Mouse (Mus musculus) ES-Bruce4 (cell line): Measurements from ENCODE around the gene Stab2. TPM values are rescaled to one million over a fixed set of nuclear protein-coding genes. Genes with fewer than 3 reads are reported as not detected.

ENCODE experiments used
- H3K27ac ChIP-seq: 2 replicates; pipeline ENCODE4 v1.5.1; 2012; ENCODE audit warnings: low read length, inconsistent platforms; ENCODE audit not compliant: insufficient read depth
- H3K27me3 ChIP-seq: 2 replicates; pipeline ENCODE4 v1.6.1; 2012; ENCODE audit warnings: mild to moderate bottlenecking, low read length, inconsistent platforms; ENCODE audit not compliant: control insufficient read depth, poor library complexity, insufficient read depth, severe bottlenecking
- H3K36me3 ChIP-seq: 2 replicates; pipeline ENCODE4 v1.6.1; 2012; ENCODE audit warnings: inconsistent platforms, mild to moderate bottlenecking, low read length, moderate library complexity; ENCODE audit not compliant: control insufficient read depth, poor library complexity, insufficient read depth, severe bottlenecking
- H3K4me1 ChIP-seq: one replicate; pipeline ENCODE4 v1.8.1; 2011; ENCODE audit warnings: low read length; ENCODE audit not compliant: control insufficient read depth, insufficient read depth
- H3K4me3 ChIP-seq: 2 replicates; pipeline ENCODE4 v1.5.1; 2011; ENCODE audit warnings: low read depth, mild to moderate bottlenecking, low read length
- H3K9ac ChIP-seq: 2 replicates; pipeline ENCODE4 v1.6.1; 2012; ENCODE audit warnings: low read depth, mild to moderate bottlenecking, inconsistent platforms; ENCODE audit not compliant: poor library complexity, severe bottlenecking
- H3K9me3 ChIP-seq: replicated peaks from 2 replicates; pipeline ENCODE4 v1.6.1; 2012; ENCODE audit warnings: mild to moderate bottlenecking, low read length, inconsistent platforms; ENCODE audit not compliant: control insufficient read depth, poor library complexity, insufficient read depth, severe bottlenecking
- CTCF ChIP-seq: IDR thresholded peaks from one replicate; pipeline ENCODE4 v1.8.1; 2011; ENCODE audit warnings: low read depth, low read length
- EP300 ChIP-seq: IDR thresholded peaks from 2 replicates; pipeline ENCODE4 v1.6.1; 2011; ENCODE audit warnings: low read depth, low read length; ENCODE audit not compliant: insufficient read depth
- POLR2A ChIP-seq: IDR thresholded peaks from one replicate; pipeline ENCODE4 v1.8.1; 2011; ENCODE audit warnings: low read length; ENCODE audit not compliant: insufficient read depth
- polyA plus RNA-seq: library from polyadenylated mRNA; stranded (reverse); fragments of >200 nt; gene quantifications from 2 replicates; pipeline ENCODE4 v1.2.4, GENCODE M21; 2011; ENCODE audit warnings: low read depth; ENCODE audit not compliant: missing spikeins, insufficient read depth, insufficient read length

Gene Stab2
- polyA plus RNA-seq, 1 experiment, result not detected

DNA sequence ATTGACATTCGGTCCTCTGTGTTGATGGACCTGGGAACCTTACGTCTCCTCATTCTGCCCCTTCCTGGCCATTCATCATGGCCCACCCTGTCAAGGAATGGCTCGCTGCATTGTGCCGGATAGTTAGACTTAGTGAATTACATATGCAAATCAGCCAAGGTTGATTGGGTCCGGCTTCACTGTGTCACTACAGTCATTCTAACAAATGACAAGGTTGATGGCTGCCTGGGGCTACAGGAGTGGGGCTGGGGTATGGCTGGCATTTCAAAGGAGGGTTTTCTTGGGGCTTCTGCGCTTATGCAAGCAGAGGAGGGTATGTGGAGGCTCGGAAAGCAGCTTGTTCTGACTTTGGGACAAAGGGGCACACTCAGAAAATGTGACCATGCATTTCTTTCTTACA lies 33.4 kb upstream of the Stab2 start:
- no peak for TF ChIP-seq CTCF
- TF ChIP-seq POLR2A, result no peak
- no peak for TF ChIP-seq EP300
- H3K27me3 ChIP-seq, result no peaks in the 10 kb centered on the region
- H3K36me3 ChIP-seq, result no peaks in the 10 kb centered on the region
- no peak overlapping the region for H3K9ac ChIP-seq
- H3K27ac ChIP-seq, result no peak overlapping the region
- no peak overlapping the region for H3K4me3 ChIP-seq
- H3K4me1 ChIP-seq, result peaks cover 2% of the 10 kb centered on the region
- no peaks in the 10 kb centered on the region for H3K9me3 ChIP-seq

DNA sequence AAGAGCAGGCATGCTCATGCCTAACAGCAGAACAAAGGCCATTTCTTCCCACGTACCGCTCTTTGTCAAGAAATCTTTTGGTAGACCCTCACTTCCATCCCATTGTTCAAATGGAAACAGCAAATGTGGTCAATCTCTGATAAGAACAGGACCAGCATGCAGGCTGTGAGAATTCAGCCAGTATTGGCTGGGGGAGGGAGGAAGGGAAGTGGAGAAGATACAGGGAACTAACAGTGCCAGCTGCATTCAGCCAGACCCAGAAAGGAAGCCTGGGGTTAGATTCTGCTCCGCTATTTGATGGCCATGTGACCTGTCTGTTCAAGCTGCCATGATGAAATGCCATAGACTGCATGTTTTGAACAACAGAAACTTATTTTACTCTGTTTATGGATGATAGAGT lies 32.0 kb upstream of the Stab2 start:
- no peak overlapping the region for H3K27ac ChIP-seq
- H3K9me3 ChIP-seq, result no peaks in the 10 kb centered on the region
- peaks cover 2% of the 10 kb centered on the region for H3K4me1 ChIP-seq
- H3K36me3 ChIP-seq, result no peaks in the 10 kb centered on the region
- H3K4me3 ChIP-seq, result no peak overlapping the region
- H3K27me3 ChIP-seq, result no peaks in the 10 kb centered on the region
- TF ChIP-seq EP300 (no peak), CTCF (no peak), POLR2A (no peak)
- no peak overlapping the region for H3K9ac ChIP-seq

DNA sequence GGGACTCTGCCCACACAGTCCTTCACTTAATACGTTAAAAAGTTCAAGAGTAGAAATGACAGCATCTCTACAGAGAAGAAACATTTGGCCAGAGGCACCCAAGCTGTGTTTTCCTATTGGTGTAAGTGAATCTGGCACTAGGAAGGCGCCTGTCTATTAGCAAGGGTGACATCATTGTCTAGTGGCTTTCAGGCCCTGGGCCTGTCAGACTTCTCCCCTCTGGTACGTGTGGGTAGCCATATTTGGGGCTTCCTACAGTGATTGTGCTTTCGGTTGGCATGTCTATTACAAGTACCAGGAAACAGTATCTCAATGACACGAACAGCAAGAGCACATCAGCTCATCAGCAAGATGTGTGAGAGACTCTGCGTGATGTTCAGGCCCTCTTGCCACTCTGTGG lies 31.5 kb upstream of the Stab2 start:
- Histone ChIP-seq H3K36me3 (no peaks in the 10 kb centered on the region), H3K4me1 (peaks cover 2% of the 10 kb centered on the region), H3K27me3 (no peaks in the 10 kb centered on the region), H3K9me3 (no peaks in the 10 kb centered on the region), H3K27ac (no peak overlapping the region), H3K9ac (no peak overlapping the region), H3K4me3 (no peak overlapping the region)
- TF ChIP-seq EP300 (no peak), POLR2A (no peak)

DNA sequence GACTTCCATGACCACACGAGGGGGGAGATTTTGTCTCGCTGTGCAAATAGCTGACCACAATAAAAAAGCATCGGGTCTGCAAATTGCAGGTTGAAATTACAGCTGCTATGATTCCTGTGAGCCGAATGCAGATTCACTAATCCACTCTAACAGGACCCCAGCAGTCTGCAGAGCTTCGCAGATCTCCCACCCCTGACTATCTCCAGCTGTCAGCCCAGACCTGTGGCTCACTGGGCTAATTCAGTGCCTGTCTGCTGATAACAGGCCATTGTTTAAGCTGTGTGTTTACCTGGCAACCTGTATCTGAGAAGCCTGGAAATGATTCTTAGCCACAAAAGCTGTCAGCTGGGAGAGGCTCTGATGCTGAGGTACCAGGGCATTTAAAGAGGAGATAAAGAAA lies 29.2 kb upstream of the Stab2 start:
- Histone ChIP-seq H3K9ac (no peak overlapping the region), H3K27ac (no peak overlapping the region), H3K4me3 (no peak overlapping the region), H3K36me3 (no peaks in the 10 kb centered on the region), H3K9me3 (no peaks in the 10 kb centered on the region), H3K27me3 (no peaks in the 10 kb centered on the region), H3K4me1 (peaks cover 2% of the 10 kb centered on the region)
- TF ChIP-seq CTCF (no peak), EP300 (no peak), POLR2A (no peak)

DNA sequence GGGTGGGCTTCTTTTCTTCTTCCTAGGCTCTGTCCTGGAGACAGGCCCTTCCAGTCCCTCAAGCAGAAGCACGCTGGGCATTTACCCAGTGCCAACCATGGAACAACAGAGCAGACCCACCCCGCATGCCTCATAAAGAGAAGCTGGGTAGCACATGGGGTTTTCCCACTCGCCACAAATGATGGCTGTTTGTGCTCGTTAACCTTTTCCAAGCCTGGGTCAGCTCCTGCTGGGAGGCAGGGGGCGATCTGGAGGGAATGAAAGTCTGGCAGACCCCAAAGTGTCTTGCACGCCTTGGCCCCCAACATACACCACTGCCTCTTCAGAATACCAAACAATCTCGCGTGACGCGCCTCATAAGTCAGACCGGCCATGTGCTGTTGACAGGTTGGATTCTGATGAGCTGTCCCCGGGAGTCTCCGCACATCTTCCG lies 28.5 kb upstream of the Stab2 start:
- TF ChIP-seq EP300 (no peak), POLR2A (no peak), CTCF (no peak)
- Histone ChIP-seq H3K9me3 (no peaks in the 10 kb centered on the region), H3K9ac (no peak overlapping the region), H3K36me3 (no peaks in the 10 kb centered on the region), H3K27me3 (no peaks in the 10 kb centered on the region), H3K4me1 (peaks cover 2% of the 10 kb centered on the region), H3K4me3 (no peak overlapping the region), H3K27ac (no peak overlapping the region)

DNA sequence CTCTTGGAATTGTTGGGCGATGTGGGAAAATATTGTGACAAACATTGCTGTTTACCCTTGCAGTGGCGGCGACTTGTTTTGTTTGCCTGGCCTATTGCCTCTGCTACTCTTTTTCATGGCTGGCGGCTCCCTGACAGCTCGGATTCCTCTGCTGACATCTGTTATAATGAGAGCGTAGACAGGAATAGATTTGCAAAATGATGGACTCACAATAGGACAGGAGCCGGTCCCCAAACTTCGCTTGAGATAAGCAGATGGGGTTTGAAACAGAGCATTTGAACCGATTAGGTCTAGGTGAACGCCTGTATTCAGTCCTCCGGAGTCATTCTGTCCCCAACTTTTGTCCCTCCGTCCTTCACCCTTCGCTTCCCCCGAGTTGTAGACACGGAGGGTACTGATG lies 28.0 kb upstream of the Stab2 start:
- no peak overlapping the region for H3K27ac ChIP-seq

More for the DNA sequence above, 28.0 kb upstream of the Stab2 start:
- Histone ChIP-seq H3K4me3 (no peak overlapping the region), H3K36me3 (no peaks in the 10 kb centered on the region), H3K9ac (no peak overlapping the region), H3K9me3 (no peaks in the 10 kb centered on the region), H3K27me3 (no peaks in the 10 kb centered on the region), H3K4me1 (no peaks in the 10 kb centered on the region)
- TF ChIP-seq EP300 (no peak), CTCF (no peak), POLR2A (no peak)
